Mouse (Mus musculus) T-helper 1 cell (primary cell): Measurements from ENCODE around the gene Rbm12.
"Not testable (repeated sequence)": the region's sequence is repeated elsewhere in the genome, so short reads cannot be mapped to it uniquely, and the experiment has no call there.

Experiments used
- in situ Hi-C: fragments of 300-600 bp; cut with MboI, MseI; formaldehyde crosslinking; loops from one replicate; pipeline ENCODE4 v1.15.1; 2025; ENCODE audit warnings: high pct_unique_total_duplicates

Rbm12 gene

DNA sequence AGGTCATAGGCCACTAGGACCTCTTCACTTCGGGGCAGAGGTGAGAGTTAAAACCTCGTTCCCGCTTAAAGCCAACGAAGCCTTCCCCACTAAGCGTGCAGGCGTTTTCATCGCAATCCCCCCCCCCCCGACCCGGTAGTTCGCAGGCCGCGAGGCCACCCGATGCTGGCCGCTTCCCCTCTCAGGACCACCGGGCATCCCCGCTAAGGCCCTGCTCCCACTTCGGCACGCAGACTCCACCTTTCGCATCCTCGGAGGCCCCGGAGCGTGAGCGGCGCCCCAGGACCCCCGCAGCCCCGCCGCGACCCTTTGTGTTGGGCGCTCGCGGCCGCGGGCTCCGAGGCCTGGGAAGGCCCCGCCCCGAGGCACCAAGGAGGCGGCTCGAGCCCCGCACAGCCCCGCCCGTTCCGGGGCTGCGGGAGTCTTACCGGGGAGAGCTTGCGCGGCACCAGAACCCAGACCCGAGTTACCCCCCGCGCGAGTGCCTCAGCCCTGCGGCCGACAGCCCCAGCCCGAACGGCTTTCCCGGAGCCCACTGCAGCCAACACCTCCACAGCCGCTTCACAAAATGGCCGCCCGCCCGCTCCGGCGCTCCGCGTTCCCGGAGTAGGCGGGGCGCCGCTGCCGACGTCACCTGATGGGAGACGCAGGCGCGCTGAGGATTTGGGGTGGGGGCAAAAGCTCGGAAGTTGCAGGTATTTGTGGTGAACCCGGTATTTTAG, at the start of gene Rbm12, which contains the start of gene Cpne1:
Gene Rbm12, minus strand, starts transcription at position 621 of the 722 bp plus-strand sequence.
Gene Cpne1, minus strand, starts transcription at position 608 of the 722 bp plus-strand sequence.
- in situ Hi-C loops = no loop called here

DNA sequence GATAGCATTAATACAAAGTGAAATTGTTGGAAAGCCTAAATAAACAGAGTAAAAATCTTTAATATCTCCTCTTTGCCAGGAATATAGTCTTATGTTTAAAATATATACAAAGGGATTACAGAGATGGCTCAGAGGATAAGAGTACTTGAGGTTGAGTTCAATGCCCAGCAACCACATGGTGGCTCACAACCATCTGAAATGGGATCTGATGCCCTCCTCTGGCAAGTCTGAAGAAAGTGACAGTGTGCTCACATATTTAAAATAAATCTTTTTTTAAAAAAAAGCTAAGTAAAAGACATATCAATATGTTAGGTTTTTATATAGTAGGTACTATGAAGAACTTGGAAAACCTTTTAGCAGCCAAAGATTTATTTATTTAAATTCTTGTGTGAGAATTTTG, 39.8 kb upstream of the Rbm12 start:
- in situ Hi-C loops = no loop called here

DNA sequence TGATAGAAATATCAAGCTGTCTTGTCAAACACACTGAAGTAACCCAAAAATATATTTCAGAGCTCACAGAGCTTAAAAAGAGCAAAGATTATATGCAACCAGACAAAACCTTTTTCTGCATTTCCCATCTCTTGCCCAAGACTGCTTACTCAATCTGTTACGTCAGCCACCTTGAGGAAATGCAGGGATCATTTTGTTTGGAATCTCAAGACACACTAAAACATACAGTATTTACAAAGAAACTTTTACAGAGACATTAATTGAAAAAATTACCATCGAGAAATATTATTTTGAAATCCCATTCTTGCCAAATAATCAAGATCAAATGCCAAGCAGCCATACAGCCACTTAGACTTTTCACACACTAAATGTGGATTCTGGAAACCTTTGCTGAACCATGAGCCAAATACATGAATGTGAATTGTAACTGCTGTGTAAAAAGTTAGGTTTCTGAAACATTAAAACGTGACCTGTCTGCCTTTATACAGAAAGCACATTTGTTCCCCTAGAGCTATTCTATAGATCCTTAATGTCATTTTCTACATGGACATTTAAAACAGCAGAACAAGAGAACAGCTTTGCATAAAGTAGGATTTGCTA, 35.6 kb upstream of the Rbm12 start:
- in situ Hi-C loops = no loop called here

DNA sequence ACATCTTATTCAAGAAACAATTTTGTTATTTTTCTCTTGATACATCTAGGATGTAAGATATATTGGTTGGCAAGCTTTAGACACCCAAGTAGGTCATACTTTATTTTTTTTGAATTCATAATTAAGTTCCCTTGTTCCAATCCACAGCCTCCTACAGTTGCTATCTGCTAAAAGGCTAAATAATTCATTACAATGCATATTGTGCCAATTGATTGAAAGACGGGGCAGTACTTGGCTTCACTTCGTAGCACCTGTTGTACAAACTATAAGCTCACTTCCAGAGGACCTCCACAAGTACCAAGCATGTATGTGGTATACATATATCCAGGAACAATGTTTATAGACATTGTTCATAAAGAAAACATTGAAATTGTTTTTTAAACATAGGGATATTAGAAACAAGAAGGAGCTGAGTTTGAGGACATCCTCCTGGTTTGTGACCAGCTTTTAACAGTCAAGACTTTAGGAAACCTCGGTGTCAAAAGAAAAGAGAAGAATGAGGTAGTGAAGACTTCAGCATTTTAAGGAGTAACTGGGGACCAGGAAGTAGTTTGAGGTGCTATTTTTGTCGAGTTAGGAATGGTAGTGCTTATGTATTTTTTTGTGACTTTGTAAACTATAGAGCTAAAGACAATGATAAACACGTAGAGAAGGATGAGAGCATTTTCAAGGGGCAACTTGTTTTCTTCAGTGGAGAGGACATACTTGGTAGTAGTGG, 34.7 kb upstream of the Rbm12 start:
- in situ Hi-C loops = no loop called here

DNA sequence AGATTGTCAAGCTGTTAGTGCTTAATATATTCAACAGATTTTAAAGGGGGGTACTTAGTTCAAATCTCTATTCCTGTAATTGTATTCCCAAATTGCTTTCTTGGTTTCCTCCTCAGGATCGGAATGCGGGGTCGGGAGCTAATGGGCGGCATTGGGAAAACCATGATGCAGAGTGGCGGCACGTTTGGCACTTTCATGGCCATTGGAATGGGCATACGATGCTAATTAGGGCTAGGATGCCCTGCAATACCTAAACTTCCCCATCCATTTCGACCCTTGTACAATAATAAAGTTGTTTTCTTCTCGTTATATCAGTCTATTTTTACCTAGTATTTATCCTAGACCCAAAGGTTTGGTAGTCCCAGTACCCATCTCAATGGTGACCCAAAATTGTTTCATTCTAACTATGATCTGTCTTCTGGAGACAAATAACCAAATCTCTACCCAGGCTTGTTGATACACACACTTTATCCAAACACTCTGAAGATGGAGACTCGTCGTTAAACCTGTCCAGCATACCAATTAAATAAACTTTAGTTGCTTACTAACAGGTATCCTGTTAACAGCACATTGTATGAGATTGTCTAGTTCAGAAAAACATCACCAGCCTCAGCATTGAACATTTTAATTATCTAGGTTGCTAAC, 33.8 kb upstream of the Rbm12 start:
- in situ Hi-C loops = no loop called here

DNA sequence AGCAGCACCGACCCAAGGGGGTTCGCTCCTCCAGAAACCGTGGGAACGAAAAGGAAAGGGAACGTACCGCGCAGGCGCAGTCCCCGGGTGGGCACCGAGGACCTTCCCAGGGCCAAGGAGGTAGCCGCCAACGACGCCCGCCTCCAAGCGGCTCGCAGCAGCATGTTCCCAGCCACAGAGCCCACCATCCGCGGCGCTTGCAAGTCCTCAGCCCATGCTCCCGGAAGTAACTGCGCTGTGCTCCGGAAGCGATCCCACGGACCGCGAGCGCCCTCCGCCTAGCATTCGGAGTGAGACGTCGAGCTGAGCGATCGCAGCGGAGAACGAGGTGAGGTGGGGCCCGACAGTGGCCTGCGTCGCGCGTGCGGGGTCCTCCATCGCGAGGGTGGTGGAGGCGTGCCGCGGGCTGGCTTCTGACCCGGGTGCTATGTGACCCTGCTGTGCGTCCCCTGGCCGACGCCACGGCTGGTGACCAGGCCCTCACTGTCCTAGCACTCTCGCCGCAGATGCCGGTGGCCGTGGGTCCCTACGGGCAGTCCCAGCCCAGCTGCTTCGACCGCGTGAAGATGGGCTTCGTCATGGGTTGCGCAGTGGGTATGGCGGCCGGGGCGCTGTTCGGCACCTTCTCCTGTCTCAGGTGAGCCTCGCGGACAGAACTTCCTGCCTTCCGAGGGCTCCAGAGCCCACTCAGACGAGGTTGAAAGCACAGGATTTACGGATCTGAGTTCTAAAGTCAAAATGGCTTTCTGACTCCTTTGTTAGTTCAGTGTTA, 32.4 kb upstream of the Rbm12 start, which contains the start of the genes Romo1 and Nfs1:
Gene Romo1, plus strand, starts transcription at position 87 of the 772 bp plus-strand sequence.
Gene Nfs1, minus strand, starts transcription at position 234 of the 772 bp plus-strand sequence.
- in situ Hi-C loops = no loop called here

DNA sequence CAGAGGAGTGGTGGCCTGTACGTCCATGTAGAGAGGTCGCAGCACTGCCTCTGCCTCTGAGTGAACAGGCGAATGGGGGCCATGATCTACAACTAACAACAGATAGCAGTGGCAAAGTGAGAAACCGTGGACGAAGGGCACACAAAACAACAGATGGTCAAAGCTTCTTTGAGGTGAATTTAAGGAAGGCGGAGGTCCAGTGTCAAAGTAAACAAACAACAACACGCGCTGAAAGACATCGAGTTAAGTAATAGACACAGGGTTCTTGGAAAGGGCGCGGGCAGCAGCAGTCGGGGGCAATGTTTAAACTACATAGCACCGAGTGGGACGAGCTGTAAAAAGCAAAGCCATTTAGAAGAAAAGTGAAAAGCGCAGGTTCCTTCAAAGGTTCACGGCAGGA, 31.6 kb upstream of the Rbm12 start:
- in situ Hi-C loops = no loop called here

DNA sequence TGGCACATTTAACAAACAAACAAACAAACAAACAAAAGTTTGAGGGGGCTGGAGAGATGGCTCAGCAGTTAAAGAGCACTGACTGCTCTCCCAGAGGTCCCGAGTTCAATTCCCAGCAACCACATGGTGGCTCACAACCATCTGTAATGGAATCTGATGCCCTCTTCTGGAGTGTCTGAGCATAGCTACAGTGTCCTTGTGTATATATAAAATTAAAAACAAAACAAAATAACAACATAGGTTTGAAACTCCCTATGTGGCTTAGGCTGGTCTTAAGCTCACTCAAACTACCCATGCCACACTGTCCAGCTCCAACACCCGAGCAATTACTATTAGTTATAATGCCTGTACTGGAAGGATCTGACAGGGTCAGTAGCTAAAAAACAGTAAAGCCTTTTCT, 31.0 kb upstream of the Rbm12 start:
- in situ Hi-C loops = no loop called here

DNA sequence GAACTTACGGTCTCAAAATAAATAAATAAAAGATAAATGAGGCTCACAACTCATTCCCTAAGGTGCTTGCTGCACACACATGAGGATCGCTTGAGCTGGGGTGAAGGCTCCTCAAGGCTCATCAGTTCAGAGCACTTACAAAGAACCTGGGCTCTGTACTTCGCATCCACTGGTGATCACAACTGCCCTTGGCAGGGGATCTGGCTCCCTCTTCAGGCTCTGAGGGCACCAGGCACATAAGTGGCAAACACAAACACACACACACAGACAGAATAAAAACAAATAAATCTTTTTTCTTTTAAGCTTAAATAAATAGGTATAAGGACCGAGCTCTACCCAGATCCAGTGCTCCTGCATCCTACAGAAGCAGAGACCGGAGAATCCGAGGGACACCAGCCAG, 23.9 kb upstream of the Rbm12 start:
- in situ Hi-C loops = no loop called here

DNA sequence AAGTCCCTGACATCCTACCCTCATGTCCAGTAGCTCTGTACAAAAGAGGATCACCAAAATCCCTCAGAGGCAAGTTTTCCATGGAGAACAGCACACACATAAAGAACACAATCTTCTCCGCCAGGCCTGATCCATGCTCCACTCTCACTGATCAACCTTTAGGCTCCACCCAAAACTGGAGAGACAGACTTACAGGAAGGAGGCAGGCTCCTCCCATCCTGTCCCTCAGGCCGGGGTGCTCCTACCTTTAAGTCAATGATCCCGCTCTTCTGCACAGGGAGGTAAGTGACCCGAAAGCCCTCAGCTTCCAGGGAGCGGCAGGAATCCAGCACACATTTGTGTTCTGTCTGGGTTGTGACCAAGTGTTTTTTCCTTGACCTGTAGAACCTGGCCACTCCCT, 22.4 kb upstream of the Rbm12 start:
- in situ Hi-C loops = no loop called here

DNA sequence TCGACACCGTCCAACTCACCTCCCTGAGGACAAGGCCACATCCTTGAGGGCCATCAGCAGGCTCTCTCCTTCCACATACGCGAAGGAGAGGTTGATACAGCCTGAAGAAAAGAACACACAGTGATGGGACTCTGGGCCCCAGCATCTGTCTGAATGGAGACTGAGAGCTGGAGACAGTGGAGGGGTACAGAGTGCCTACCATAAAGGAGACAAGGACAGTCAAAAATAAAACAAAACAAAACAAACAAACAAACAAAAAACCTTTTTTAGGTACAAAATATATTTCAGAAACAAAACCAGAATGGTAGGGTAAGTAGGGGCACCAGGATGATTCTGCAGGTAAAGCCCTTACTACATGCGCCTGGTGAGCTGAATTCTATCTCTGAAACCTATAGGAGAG, 15.2 kb upstream of the Rbm12 start, which contains the start of gene Gm28036:
Gene Gm28036, minus strand, starts transcription at position 101 of the 400 bp plus-strand sequence.
- in situ Hi-C loops = loop anchor here (10.0 kb wide), 1 partner anchor 282 kb away; no protein-coding TSS in a partner anchor

DNA sequence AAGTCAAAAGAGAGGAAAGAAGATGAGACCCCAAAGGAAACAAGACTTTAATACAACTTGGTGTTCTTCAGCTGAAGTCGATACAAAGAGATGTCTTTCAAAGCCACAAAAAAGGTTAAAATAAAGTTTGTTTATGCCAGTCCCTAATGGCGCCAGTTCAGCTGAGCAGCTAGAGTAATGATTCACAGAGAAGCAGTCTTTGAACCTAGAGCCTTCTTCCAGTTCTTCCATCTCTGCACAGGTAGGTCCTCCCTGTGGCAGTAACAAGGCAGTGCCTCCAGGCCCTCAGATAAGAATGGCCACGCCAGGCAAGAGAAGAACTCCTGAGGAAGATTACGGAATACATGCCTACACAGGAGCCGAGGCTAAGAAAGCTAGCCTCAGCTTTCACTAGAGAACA, 12.0 kb upstream of the Rbm12 start:
- in situ Hi-C loops = loop anchor here (10.0 kb wide), 1 partner anchor 279 kb away; no protein-coding TSS in a partner anchor

DNA sequence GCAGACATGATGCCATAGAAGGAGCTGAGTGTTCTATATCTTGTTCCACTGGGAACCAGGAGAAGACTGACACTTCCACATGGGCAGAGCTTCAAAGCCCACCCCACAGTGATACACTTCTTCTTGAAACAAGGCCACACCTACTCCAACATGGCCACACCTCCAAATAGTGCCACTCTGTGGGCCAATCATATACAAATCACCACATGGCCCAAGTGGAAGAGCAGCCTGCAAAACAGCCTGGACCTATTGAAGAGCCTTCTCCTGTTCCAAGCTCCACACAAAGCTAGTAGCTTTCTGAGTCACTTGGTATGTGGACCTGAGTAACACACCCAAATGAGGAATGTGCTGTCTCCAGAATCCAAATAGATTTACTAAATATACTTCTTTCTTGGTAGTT, 7.8 kb upstream of the Rbm12 start:
- in situ Hi-C loops = no loop called here

DNA sequence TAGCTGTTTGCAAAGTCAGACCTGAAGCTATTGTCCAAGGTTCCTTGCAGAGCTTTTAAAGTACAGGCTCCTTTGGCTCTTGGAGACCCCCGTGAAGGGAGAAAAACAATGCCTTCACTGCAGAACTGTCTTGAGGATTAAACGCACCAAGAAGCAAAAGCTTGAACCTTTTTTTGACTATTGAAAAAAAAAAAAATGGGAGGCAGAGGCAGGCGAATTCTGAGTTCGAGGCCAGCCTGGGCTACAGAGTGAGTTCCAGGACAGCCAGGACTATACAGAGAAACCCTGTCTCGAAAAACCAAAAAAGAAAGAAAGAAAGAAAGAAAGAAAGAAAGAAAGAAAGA, 274 bp upstream of the Rbm12 start:
- in situ Hi-C loops = not testable (repeated sequence)

DNA sequence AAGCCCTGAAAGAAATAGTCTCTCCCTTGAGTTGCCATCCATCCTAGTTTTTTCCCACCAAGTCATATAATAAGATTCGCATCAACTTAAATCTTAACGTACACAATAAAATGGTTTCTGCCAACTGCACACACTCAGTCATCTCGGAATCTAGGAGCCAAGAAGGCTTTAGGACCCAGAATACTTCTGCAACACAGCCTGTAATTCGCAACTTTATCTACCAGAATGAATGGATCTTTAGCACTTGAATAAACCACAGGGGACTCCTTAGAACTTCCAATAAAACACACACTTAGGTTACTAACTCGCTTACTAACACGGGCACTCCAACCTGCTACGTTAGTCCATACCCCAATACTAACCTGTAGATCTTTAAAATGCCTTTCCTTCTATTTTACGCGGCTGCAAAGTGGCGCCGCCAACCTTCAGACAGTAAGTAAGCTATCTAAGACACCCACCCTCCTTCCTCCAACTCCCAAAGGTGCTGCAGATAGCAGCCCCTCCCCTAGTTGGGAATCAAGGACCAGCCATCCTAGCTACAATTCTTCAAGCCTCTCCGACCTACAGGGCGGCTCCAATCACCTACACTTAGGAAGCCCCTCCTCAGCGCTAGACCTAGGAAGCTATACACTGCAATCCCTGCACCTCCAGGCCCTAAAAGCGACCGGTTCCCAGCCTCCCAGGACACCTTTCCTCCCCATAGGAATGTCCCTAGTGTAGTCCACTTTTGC, 986 bp downstream of the Rbm12 start:
- in situ Hi-C loops = no loop called here

DNA sequence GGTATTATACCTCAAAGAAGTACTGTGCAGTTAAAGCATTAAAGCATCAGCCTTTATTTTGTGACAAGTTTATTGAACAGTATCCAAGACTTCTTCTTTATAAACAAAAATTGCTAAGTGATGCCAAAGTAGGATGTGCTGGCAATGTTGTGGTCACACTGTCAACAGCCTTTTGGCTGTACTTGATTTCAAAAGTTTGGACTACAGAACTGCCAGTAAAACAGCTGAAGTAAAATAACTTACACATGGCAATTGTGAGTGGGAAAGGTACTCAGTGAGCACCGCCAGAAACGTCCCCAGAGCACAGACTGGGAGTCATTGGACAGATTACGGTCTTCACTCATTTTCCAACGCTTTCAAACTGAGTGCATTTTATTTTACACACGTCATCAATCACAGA, 19.9 kb downstream of the Rbm12 start:
- in situ Hi-C loops = no loop called here

DNA sequence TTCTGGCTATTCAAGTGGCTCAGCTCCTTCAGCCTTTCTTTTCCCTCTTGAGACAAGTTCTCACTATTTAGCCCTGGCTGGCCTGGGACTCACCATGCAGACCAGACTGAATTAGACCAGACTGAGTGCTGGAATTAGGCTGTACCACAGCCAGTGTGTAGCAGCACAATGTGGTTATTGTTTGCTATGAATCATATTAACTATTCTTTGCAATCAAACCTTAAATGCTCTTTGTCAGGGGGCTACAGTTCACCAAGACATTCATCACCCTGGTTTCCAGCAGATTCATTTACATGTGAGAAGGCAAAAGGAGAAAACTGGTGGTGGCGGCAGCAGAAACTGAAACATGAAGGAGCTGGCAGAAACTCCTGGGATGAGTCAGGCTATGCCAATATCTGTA, 22.0 kb downstream of the Rbm12 start:
- in situ Hi-C loops = loop anchor here (10.0 kb wide), 2 partner anchors 225 to 905 kb away; no protein-coding TSS in a partner anchor

DNA sequence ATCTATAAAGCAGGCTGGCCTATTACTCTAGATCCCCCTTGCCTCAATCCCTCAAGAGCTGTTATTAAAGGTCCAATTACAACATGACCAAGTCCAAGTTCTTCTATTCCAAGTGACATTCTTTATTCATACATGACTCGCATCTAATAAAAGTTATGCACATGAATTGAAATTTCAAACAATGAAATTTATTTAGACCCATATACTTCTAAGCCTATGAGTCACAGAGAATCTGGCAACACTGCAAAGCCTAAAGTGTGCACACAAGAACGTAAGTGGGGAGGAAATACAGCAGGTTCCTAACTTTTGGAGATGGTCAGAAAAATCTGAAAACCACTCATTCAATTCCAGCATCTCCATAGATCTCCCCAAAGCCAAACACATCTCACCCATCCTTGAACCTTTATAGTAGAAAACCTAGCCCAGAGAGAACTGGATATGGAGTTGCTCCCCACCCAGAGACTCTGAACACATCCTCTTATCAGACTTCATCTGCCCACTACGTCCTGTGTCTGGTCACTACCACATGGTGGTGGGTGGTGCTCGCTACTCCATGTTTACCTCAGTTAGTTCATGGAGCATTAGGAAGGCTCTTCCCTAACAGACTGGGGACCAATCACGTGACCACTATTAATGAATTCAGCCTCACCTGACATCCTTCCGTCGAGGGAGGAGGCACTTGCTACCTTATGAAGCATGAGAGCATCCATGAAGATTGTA, 24.2 kb downstream of the Rbm12 start:
- in situ Hi-C loops = loop anchor here (10.0 kb wide), 2 partner anchors 223 to 903 kb away; no protein-coding TSS in a partner anchor

DNA sequence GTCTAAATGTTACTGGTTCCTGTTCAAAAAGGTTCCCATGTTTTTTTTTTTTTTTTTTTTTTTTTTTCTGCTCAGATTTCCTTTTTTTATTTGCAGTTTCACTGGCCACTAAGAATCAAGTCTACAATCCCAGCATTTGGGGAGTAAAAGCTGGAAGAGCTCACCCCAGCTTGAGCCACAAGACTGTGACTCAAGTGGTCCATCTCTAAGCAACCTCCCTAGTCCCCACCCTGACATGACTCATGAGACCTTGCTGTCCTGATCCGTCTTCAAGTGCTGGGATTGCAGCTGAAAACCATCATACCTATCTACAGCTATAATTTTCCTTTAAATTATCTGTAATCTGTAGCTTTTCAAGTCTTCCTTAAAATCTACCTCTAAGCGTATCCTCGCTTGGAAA, 27.2 kb downstream of the Rbm12 start:
- in situ Hi-C loops = loop anchor here (10.0 kb wide), 2 partner anchors 220 to 900 kb away; no protein-coding TSS in a partner anchor

DNA sequence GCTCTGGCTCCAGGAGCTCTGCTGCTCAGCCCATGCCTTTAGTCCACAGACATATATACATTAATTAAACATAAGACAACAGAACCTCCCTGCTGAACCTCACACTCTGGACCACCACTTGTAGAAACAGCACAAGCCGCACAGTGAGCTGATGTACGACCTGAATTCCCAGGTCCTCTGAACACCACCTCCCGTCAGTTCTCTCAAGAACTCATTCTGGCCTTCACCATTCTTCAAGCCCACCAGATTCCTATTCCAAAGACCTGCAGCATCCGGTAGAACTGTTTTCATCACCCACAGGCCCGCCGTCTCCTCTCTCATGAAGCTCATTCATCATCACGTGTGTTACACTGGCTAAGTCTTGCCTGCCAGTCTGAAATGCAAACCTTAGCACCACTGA, 31.4 kb downstream of the Rbm12 start:
- in situ Hi-C loops = loop anchor here (10.0 kb wide), 2 partner anchors 216 to 896 kb away; no protein-coding TSS in a partner anchor
